Mouse (Mus musculus) testis, adult 2 months (tissue): ENCODE results near the gene Tia1. TPM values are rescaled to one million over a fixed set of nuclear protein-coding genes. Genes with fewer than 3 reads are reported as not detected.

Experiments used
- H3K27ac ChIP-seq: fragments of 200-500 bp; 2 replicates; pipeline ENCODE4 v1.5.1; 2012; ENCODE audit warnings: low read depth, low read length; ENCODE audit not compliant: control insufficient read depth, insufficient read depth
- H3K27me3 ChIP-seq: fragments of 200-500 bp; 2 replicates; pipeline ENCODE4 v1.6.1; 2012; ENCODE audit warnings: mild to moderate bottlenecking, low read length, moderate library complexity; ENCODE audit not compliant: control insufficient read depth, insufficient read depth
- H3K36me3 ChIP-seq: fragments of 200-500 bp; 2 replicates; pipeline ENCODE4 v1.6.1; 2012; ENCODE audit warnings: mild to moderate bottlenecking, low read length; ENCODE audit not compliant: control insufficient read depth, insufficient read depth
- H3K4me1 ChIP-seq: fragments of 200-500 bp; 2 replicates; pipeline ENCODE4 v1.6.1; 2012; ENCODE audit warnings: low read length; ENCODE audit not compliant: control insufficient read depth, insufficient read depth
- H3K4me3 ChIP-seq: fragments of 200-500 bp; 2 replicates; pipeline ENCODE4 v1.5.1; 2012; ENCODE audit warnings: low read depth, mild to moderate bottlenecking, low read length, moderate library complexity, mixed read lengths; ENCODE audit not compliant: control insufficient read depth
- CTCF ChIP-seq: fragments of 200-500 bp; IDR thresholded peaks from 2 replicates; pipeline ENCODE4 v1.5.1; 2012; ENCODE audit warnings: low read depth, mild to moderate bottlenecking, inconsistent platforms, low read length, moderate library complexity; ENCODE audit not compliant: control insufficient read depth, insufficient read depth, insufficient replicate concordance
- POLR2A ChIP-seq: fragments of 200-500 bp; IDR thresholded peaks from 2 replicates; pipeline ENCODE4 v1.6.1; 2012; ENCODE audit warnings: low read depth, mild to moderate bottlenecking, inconsistent platforms, low read length, moderate library complexity; ENCODE audit not compliant: control insufficient read depth
- polyA plus RNA-seq: library from polyadenylated mRNA; depleted of rRNA; stranded (reverse); fragments of >200 nt; gene quantifications from 2 replicates; pipeline ENCODE4 v1.2.3, GENCODE M21; 2012; rRNA removed

Gene Tia1
- 9.0 and 9.7 TPM in 2 replicates for polyA plus RNA-seq

DNA sequence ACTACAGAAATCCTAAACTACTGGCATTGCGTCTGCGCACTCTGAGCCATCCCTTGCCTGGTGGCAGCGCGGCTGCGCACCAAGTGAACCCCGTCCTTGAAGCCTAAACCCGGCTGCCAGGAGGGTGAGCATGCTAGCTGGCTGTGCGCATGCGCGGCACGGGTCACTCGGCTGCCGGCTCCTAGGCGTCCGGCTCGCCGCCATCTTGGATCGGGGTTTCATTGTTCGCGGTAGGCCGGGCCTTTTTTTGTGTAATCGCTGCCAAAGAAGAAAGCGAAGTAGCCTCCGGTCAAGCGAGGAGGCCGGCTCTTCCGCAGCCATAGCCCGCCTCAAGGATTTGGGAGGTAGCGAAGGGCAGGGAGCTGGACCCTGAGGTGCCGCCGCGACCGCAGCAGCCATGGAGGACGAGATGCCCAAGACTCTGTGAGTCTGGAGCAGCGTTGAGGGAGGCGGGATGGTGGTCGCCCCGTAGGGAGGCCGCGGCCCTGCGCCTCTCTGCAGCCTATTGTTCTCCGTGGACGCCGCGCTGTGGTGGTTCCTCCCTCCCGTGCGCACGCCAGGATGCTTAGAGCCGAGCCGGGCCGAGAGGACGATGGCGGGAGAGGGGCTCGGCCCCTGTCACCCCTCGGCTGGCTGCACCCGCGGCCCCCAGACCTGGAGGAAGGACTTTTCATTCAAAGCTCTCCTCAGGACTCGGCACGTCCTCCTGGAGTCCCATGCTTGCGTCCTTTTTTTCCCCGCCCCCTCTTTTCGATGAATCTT lies at the start of gene Tia1:
TSS of gene Tia1 (plus strand) at position 120 of the 762 bp plus-strand sequence.
- 0 out of 2 replicates have a peak, but pooled peaks cover 1% of the 10 kb centered on the region for H3K36me3 ChIP-seq
- no peaks in the 10 kb centered on the region; the same call in 1 of the 2 replicates for H3K4me1 ChIP-seq
- TF ChIP-seq CTCF (no peak), POLR2A (peak; percentile 81)
- H3K27me3 ChIP-seq = no peaks in the 10 kb centered on the region
- H3K4me3 ChIP-seq = peak within 1 kb of the TSS; percentile 90
- peak within 1 kb of the TSS; percentile 97 for H3K27ac ChIP-seq

GRCm38 (mm10) chr6:86354948-86355347 lies 49.1 kb upstream of the Tia1 start:
- Histone ChIP-seq H3K4me3 (no peak overlapping the region), H3K36me3 (no peaks in the 10 kb centered on the region), H3K27ac (no peak overlapping the region), H3K4me1 (no peaks in the 10 kb centered on the region), H3K27me3 (no peaks in the 10 kb centered on the region)
- TF ChIP-seq POLR2A (no peak), CTCF (no peak)

DNA sequence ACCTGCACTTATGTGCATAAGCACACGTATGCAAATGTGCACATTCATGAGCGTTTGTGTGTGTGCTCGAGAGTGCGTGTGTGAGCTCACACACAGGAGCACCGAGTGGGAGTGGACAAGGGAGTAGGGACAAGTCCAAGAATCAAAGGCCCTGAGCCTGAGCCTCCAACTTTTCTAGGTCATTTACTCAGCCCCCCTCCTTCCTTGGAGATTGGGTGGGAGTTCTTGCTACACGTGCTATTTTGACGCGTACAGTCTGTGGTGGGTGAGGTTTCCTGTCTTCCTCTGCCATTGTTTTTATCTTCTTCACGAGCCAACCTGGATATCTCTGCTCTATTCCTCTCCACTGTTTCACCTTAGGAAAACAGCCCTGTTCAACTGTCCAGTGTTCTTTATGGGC lies 47.1 kb upstream of the Tia1 start:
- no peaks in the 10 kb centered on the region for H3K4me1 ChIP-seq
- H3K27me3 ChIP-seq = no peaks in the 10 kb centered on the region
- H3K27ac ChIP-seq = no peak overlapping the region
- H3K4me3 ChIP-seq = no peak overlapping the region
- no peak for TF ChIP-seq POLR2A
- TF ChIP-seq CTCF = no peak
- H3K36me3 ChIP-seq = no peaks in the 10 kb centered on the region

- Histone ChIP-seq H3K4me3 (no peak overlapping the region), H3K27ac (no peak overlapping the region), H3K36me3 (no peaks in the 10 kb centered on the region), H3K27me3 (no peaks in the 10 kb centered on the region), H3K4me1 (peaks cover 6% of the 10 kb centered on the region)
- no peak for TF ChIP-seq POLR2A
- no peak for TF ChIP-seq CTCF
These were observed 43.3 kb upstream of the Tia1 start for GRCm38 (mm10) chr6:86360691-86361090.

GRCm38 (mm10) chr6:86361373-86361772 lies 42.6 kb upstream of the Tia1 start:
- no peaks in the 10 kb centered on the region for H3K36me3 ChIP-seq
- no peak overlapping the region for H3K4me3 ChIP-seq
- H3K4me1 ChIP-seq = peaks cover 10% of the 10 kb centered on the region
- H3K27me3 ChIP-seq = no peaks in the 10 kb centered on the region
- TF ChIP-seq POLR2A (no peak), CTCF (peak; percentile 9; the same call in 1 of the 2 replicates)
- H3K27ac ChIP-seq = no peak overlapping the region

- Histone ChIP-seq H3K27ac (peak overlapping the region; percentile 43; the same call in 1 of the 2 replicates), H3K36me3 (no peaks in the 10 kb centered on the region), H3K4me3 (peak overlapping the region; percentile 64; the same call in 1 of the 2 replicates), H3K4me1 (peaks cover 13% of the 10 kb centered on the region), H3K27me3 (no peaks in the 10 kb centered on the region)
- TF ChIP-seq CTCF (peak; percentile 54; the same call in 1 of the 2 replicates), POLR2A (no peak)
These were observed 39.4 kb upstream of the Tia1 start for GRCm38 (mm10) chr6:86364442-86365141.

DNA sequence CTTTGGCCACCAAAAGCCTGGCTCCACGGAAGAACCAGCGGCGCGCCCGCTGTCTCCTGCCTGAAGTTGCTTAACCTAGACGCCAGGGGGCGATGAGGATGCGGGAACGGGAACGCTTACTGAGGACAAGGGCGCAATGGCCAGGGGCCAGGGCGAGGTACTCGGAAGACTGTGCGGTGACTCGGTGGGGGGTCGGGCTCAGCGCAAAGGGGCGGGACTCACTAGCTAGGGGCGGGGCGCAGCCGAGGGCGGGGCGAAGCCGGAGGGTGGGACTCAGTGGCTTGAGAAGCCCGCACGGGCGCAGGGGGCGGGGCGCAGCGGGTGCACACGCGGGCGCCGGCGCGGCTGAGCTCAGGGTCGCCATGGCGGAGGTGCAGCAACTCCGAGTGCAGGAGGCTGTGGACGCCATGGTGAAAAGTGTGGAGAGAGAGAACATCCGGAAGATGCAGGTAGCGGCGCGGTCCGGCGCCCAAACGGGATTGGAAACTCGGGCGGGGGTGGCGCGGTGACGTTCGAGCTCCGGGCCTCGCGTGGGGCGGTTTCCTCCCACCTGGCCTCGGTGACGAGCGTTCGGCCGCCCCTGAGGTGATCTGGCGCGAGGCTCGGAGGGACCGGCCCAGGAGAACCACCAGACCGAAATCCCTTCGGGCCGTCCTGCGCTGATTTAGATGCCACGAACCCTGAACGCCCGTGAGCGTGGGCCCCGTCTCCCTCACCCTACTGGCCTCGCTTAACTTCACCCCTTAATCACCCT lies 38.5 kb upstream of the Tia1 start, which contains the start of gene Fam136a:
TSS of gene Fam136a (plus strand) at position 276 of the 754 bp plus-strand sequence.
- no peaks in the 10 kb centered on the region for H3K27me3 ChIP-seq
- peak within 1 kb of the TSS; percentile 82 for H3K4me3 ChIP-seq
- H3K27ac ChIP-seq = peak within 1 kb of the TSS; percentile 70
- H3K4me1 ChIP-seq = peaks cover 15% of the 10 kb centered on the region
- no peaks in the 10 kb centered on the region for H3K36me3 ChIP-seq
- peak; percentile 49; the same call in 1 of the 2 replicates for TF ChIP-seq POLR2A
- peak; percentile 96 for TF ChIP-seq CTCF
